Mouse (Mus musculus): ENCODE data around the gene Rnf214. TPM values are rescaled to one million over a fixed set of nuclear protein-coding genes. Genes with fewer than 3 reads are reported as not detected.

Rnf214 gene
- polyA plus RNA-seq, 1 experiment from 2014 or later: 21.5 TPM

- ATAC-seq: no peak
- WGBS: 96% methylated on average over 2 of the region's 2 CpGs
These were observed 73.8 kb downstream of the Rnf214 start for GRCm38 (mm10) chr9:45832898-45833297.

DNA sequence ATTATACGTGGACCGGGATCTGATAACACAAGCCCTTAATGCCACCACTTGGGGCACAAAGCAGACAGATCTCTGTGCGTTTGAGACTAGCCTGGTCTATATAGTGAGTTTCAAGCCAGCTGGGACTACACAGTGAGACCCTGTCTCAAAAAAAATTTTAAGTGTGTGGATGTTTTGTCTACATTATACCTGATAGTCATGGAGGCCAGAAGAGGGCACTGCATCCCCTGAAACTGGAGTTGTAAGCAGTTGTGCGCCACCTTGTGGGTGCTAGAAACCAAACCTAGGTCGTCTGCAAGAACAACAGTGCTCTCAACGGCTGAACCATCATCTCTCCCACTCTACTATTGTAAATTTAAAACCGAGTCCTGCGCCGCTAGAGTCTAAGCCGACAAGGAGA lies 77.6 kb downstream of the Rnf214 start:
- H3K36me3 ChIP-seq (ENCODE audit: control insufficient read depth, insufficient read depth): no peaks in the 10 kb centered on the region
- peak overlapping the region; percentile 80 for H3K4me3 ChIP-seq (ENCODE audit: low read depth, low read length)
- H3K9me3 ChIP-seq (ENCODE audit: control insufficient read depth): 0 out of 2 replicates have a peak, but pooled peaks cover 5% of the 10 kb centered on the region
- H3K27ac ChIP-seq (ENCODE audit: low read depth, low read length): no peak overlapping the region
- 35% methylated on average over 10 of the region's 10 CpGs for WGBS
- no peak; the same call in 1 of the 2 replicates for ATAC-seq
- no peak overlapping the region for H3K9ac ChIP-seq (ENCODE audit: low read depth, low read length)
- H3K4me1 ChIP-seq (replicated peaks; ENCODE audit: control insufficient read depth, insufficient read depth, low read length): no peaks in the 10 kb centered on the region
- peak; percentile 92 for TF ChIP-seq CTCF (IDR thresholded peaks at IDR 0.05; ENCODE audit: low read depth)
- H3K4me2 ChIP-seq (replicated peaks; ENCODE audit: low read depth): peak overlapping the region; percentile 76
- H3K27me3 ChIP-seq (replicated peaks; ENCODE audit: control insufficient read depth, insufficient read depth, low read length): no peaks in the 10 kb centered on the region

More at GRCm38 (mm10) chr9:45832898-45833297, 73.8 kb downstream of the Rnf214 start:
- no peak overlapping the region for H3K27ac ChIP-seq (ENCODE audit: low read depth, low read length)
- H3K27me3 ChIP-seq (replicated peaks; ENCODE audit: control insufficient read depth, insufficient read depth, low read length): no peaks in the 10 kb centered on the region
- H3K36me3 ChIP-seq (ENCODE audit: control insufficient read depth, insufficient read depth): no peaks in the 10 kb centered on the region
- TF ChIP-seq CTCF (IDR thresholded peaks at IDR 0.05; ENCODE audit: low read depth): no peak
- no peaks in the 10 kb centered on the region for H3K4me1 ChIP-seq (replicated peaks; ENCODE audit: control insufficient read depth, insufficient read depth, low read length)
- 0 out of 2 replicates have a peak, but pooled peaks cover 5% of the 10 kb centered on the region for H3K9me3 ChIP-seq (ENCODE audit: control insufficient read depth)
- H3K9ac ChIP-seq (ENCODE audit: low read depth, low read length): no peak overlapping the region
- H3K4me3 ChIP-seq (ENCODE audit: low read depth, low read length): no peak overlapping the region
- H3K4me2 ChIP-seq (replicated peaks; ENCODE audit: low read depth): no peak overlapping the region

GRCm38 (mm10) chr9:45828291-45828963 lies 78.3 kb downstream of the Rnf214 start, which contains the start of gene Cep164:
TSS of gene Cep164 (minus strand) at chr9:45828691.
- Histone ChIP-seq H3K27me3 (replicated peaks; ENCODE audit: control insufficient read depth, insufficient read depth, low read length) (no peaks in the 10 kb centered on the region), H3K4me3 (ENCODE audit: low read depth, low read length) (peak within 1 kb of the TSS; percentile 80), H3K9ac (ENCODE audit: low read depth, low read length) (peak within 1 kb of the TSS; percentile 63), H3K27ac (ENCODE audit: low read depth, low read length) (peak within 1 kb of the TSS; percentile 69), H3K4me1 (replicated peaks; ENCODE audit: control insufficient read depth, insufficient read depth, low read length) (no peaks in the 10 kb centered on the region), H3K36me3 (ENCODE audit: control insufficient read depth, insufficient read depth) (no peaks in the 10 kb centered on the region), H3K9me3 (ENCODE audit: control insufficient read depth) (0 out of 2 replicates have a peak, but pooled peaks cover 5% of the 10 kb centered on the region), H3K4me2 (replicated peaks; ENCODE audit: low read depth) (peak within 1 kb of the TSS; percentile 76)
- WGBS: under 1% methylated on average over 31 of the region's 31 CpGs
- ATAC-seq: peak; percentile 94
- TF ChIP-seq CTCF (IDR thresholded peaks at IDR 0.05; ENCODE audit: low read depth): no peak

DNA sequence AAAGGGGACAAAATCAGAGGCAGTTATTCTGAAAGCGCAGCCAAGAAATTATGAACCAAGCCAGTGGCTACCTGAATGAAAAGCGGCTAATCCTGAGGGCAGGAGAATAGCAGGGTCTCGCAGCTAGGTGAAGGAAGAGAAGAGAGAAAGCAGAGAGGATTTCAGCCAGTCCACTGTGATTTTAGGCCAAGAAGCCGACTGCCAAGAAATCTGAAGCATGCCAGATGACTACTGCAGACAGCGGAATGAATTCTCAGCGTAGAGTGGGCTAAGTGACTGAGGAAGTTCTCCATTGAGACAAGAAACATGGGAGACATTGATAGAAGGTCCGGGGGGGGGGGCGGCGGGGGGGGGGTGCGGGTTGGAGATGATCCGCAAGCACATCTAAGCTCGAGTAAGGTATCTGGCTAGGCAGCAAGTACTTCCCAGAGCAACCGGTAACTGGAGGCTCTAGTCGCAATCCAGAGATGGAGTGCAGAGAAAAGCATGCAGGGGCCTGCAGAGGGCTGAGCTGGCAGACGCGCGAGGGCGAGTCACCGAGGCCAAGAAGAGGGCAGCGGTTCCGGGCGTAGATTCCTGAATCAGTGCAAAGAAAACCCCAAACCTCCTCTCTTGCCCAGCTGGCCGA lies 78.9 kb downstream of the Rnf214 start:
- Histone ChIP-seq H3K4me1 (replicated peaks; ENCODE audit: control insufficient read depth, insufficient read depth, low read length) (no peaks in the 10 kb centered on the region), H3K9ac (ENCODE audit: low read depth, low read length) (peak overlapping the region; percentile 63), H3K4me2 (replicated peaks; ENCODE audit: low read depth) (peak overlapping the region; percentile 76), H3K4me3 (ENCODE audit: low read depth, low read length) (peak overlapping the region; percentile 80), H3K36me3 (ENCODE audit: control insufficient read depth, insufficient read depth) (no peaks in the 10 kb centered on the region), H3K9me3 (ENCODE audit: control insufficient read depth) (0 out of 2 replicates have a peak, but pooled peaks cover 5% of the 10 kb centered on the region), H3K27me3 (replicated peaks; ENCODE audit: control insufficient read depth, insufficient read depth, low read length) (no peaks in the 10 kb centered on the region), H3K27ac (ENCODE audit: low read depth, low read length) (peak overlapping the region; percentile 69)
- 0 out of 2 replicates have a peak, but pooled peaks have one; percentile 5 for TF ChIP-seq CTCF (IDR thresholded peaks at IDR 0.05; ENCODE audit: low read depth)
- 6% methylated on average over 21 of the region's 23 CpGs for WGBS
- peak; percentile 56 for ATAC-seq

DNA sequence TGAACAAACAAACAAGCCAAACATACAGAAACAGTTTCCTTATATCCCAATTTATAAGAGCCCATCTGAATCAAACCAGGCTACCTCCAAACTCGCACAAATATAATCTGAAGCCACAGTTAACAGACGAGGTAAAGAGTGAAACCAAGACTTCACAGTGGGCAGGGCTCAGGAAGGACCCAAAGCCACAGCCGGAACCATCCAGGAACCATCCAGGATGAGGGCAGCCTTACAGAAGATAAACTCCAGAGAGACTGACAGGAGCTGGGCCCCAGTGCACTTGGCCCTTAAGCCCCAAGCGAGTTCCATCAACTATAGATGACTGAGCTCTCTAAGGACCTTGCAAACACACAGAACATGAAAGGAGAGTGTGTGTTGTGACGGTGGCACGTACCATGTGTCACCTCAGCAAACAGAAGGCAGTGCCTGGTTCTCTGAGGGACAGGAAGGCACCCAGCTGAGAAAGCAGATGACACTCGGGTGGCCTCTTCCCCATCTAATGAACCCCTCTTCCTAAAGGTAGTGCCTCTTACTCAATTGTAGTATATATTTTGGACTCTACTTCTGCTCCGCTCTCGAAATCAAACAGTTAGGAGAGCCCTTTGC lies 88.2 kb downstream of the Rnf214 start:
- Histone ChIP-seq H3K4me2 (replicated peaks; ENCODE audit: low read depth) (no peak overlapping the region), H3K27me3 (replicated peaks; ENCODE audit: control insufficient read depth, insufficient read depth, low read length) (no peaks in the 10 kb centered on the region), H3K27ac (ENCODE audit: low read depth, low read length) (no peak overlapping the region), H3K9me3 (ENCODE audit: control insufficient read depth) (no peaks in the 10 kb centered on the region), H3K9ac (ENCODE audit: low read depth, low read length) (no peak overlapping the region), H3K36me3 (ENCODE audit: control insufficient read depth, insufficient read depth) (peaks cover 8% of the 10 kb centered on the region; the same call in 1 of the 2 replicates), H3K4me1 (replicated peaks; ENCODE audit: control insufficient read depth, insufficient read depth, low read length) (no peaks in the 10 kb centered on the region; the same call in 1 of the 2 replicates), H3K4me3 (ENCODE audit: low read depth, low read length) (no peak overlapping the region)
- WGBS: 84% methylated on average over 9 of the region's 9 CpGs
- no peak for ATAC-seq
- no peak for TF ChIP-seq CTCF (IDR thresholded peaks at IDR 0.05; ENCODE audit: low read depth)

DNA sequence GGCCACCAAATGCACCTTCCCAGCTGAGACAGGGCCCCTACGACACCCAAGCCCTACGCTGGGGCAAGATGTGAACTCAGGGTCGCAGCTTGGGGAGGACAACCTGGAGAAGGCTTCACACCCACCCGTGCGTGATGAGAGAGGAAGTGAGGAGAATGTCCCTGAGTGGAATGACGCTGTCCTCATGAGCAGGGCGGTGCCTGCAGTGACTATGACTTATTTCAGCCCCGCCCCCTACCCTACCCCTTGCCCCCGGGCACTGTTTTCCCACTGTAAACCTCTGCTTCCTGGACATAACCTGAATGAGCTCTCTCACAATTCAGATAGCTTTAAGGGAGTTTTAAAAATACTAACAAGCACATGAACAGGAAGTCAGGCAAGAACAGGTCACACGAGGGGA lies 91.2 kb downstream of the Rnf214 start:
- Histone ChIP-seq H3K4me2 (replicated peaks; ENCODE audit: low read depth) (peak overlapping the region; percentile 35; the same call in 1 of the 2 replicates), H3K4me3 (ENCODE audit: low read depth, low read length) (no peak overlapping the region), H3K27me3 (replicated peaks; ENCODE audit: control insufficient read depth, insufficient read depth, low read length) (no peaks in the 10 kb centered on the region), H3K9me3 (ENCODE audit: control insufficient read depth) (no peaks in the 10 kb centered on the region), H3K36me3 (ENCODE audit: control insufficient read depth, insufficient read depth) (peaks cover 5% of the 10 kb centered on the region; the same call in 1 of the 2 replicates), H3K4me1 (replicated peaks; ENCODE audit: control insufficient read depth, insufficient read depth, low read length) (no peaks in the 10 kb centered on the region; the same call in 1 of the 2 replicates), H3K27ac (ENCODE audit: low read depth, low read length) (peak overlapping the region; percentile 68), H3K9ac (ENCODE audit: low read depth, low read length) (no peak overlapping the region)
- peak; percentile 78 for ATAC-seq
- no peak for TF ChIP-seq CTCF (IDR thresholded peaks at IDR 0.05; ENCODE audit: low read depth)
- WGBS: 51% methylated on average over 10 of the region's 10 CpGs

All from intestine, postnatal 0 days (tissue).